Comparison of ENCODE assay signal across 8 mouse cellular contexts in genomic region chr4:58253410-58253809, GRCm38 (mm10). TPM values are rescaled to one million over a fixed set of nuclear protein-coding genes. Genes with fewer than 3 reads are reported as not detected.
A peak's percentile ranks its signal among the peaks of the same experiment; 100 is the strongest.
DNase-seq lines count a peak whose midpoint lies in the region; ATAC-seq and TF ChIP-seq lines count a peak whose summit lies in the region.

No protein-coding gene starts in this region.

- H3K9ac ChIP-seq in heart, adult 2 months (ENCODE audit: low read depth, low read length), result no peak overlapping the region
- H3K9ac ChIP-seq in midbrain, embryonic 16.5 days (ENCODE audit: low read depth, low read length), result no peak overlapping the region
- H3K9ac ChIP-seq in forebrain, embryonic 12.5 days, result no peak overlapping the region

- H3K79me2 ChIP-seq in heart, adult 2 months (replicated peaks; ENCODE audit: control insufficient read depth, insufficient read depth, low read length), result no peaks in the 10 kb centered on the region

- no peak for DNase-seq in heart, adult 2 months
- no peak for DNase-seq in heart, embryonic 10.5 days (ENCODE audit: low spot score)
- peak; percentile 39 for DNase-seq in right cerebral cortex, adult 18-20 months
- DNase-seq in right cerebral cortex, postnatal 25 days, result no peak
- peak; percentile 29 for DNase-seq in cerebellum, adult 11 months

- no peak overlapping the region for H3K27ac ChIP-seq in heart, adult 2 months
- H3K27ac ChIP-seq in heart, embryonic 10.5 days, result no peak overlapping the region
- H3K27ac ChIP-seq in midbrain, embryonic 16.5 days (ENCODE audit: low read length), result no peak overlapping the region
- H3K27ac ChIP-seq in forebrain, embryonic 12.5 days, result no peak overlapping the region

- H3K4me1 ChIP-seq in heart, adult 2 months (ENCODE audit: control insufficient read depth, insufficient read depth, low read length), result no peaks in the 10 kb centered on the region
- H3K4me1 ChIP-seq in heart, embryonic 10.5 days, result no peaks in the 10 kb centered on the region
- H3K4me1 ChIP-seq in midbrain, embryonic 16.5 days (ENCODE audit: control insufficient read depth, insufficient read depth, low read length), result no peaks in the 10 kb centered on the region
- H3K4me1 ChIP-seq in forebrain, embryonic 12.5 days, result no peaks in the 10 kb centered on the region

- intact Hi-C loops in heart, adult 2 months (cut with DNase I), result loop anchor here (1.0 to 10.0 kb wide), 2 partner anchors 171 to 349 kb away; no protein-coding TSS in a partner anchor

- H3K4me3 ChIP-seq in heart, adult 2 months, result no peak overlapping the region
- H3K4me3 ChIP-seq in heart, embryonic 10.5 days, result no peak overlapping the region
- no peak overlapping the region for H3K4me3 ChIP-seq in midbrain, embryonic 16.5 days (ENCODE audit: low read depth, low read length)
- no peak overlapping the region for H3K4me3 ChIP-seq in forebrain, embryonic 12.5 days (replicated peaks)

- ATAC-seq in hematopoietic stem cell, adult 5-6 weeks (replicated peaks in 1 of 2; ENCODE audit: insufficient read depth in 1 of 2, low FRiP score in 2 of 2, low TSS enrichment in 1 of 2, low read depth in 1 of 2, poor library complexity in 2 of 2, severe bottlenecking in 2 of 2), result peak; percentile 58 to 59; a peak in 2 of 4 replicates
- ATAC-seq in midbrain, embryonic 16.5 days, result peak; percentile 51; the same call in 1 of the 2 replicates
- ATAC-seq in forebrain, embryonic 12.5 days (ENCODE audit: low FRiP score), result no peak

- no peaks in the 10 kb centered on the region for H3K9me3 ChIP-seq in heart, embryonic 10.5 days
- no peaks in the 10 kb centered on the region for H3K9me3 ChIP-seq in midbrain, embryonic 16.5 days (replicated peaks; ENCODE audit: control insufficient read depth, low read length, poor library complexity, severe bottlenecking)
- H3K9me3 ChIP-seq in forebrain, embryonic 12.5 days, result no peaks in the 10 kb centered on the region

- no peak for TF ChIP-seq EP300 in heart, adult 2 months (IDR thresholded peaks at IDR 0.05; ENCODE audit: insufficient read depth, low read depth, low read length)

- no peak for TF ChIP-seq POLR2A in heart, adult 2 months (IDR thresholded peaks at IDR 0.05; ENCODE audit: insufficient read depth, low read depth, low read length)

- TF ChIP-seq CTCF in heart, adult 2 months (IDR thresholded peaks at IDR 0.05), result peak; percentile 63

- H3K27me3 ChIP-seq in heart, adult 2 months (ENCODE audit: control insufficient read depth, insufficient read depth, low read length), result no peaks in the 10 kb centered on the region
- no peaks in the 10 kb centered on the region for H3K27me3 ChIP-seq in heart, embryonic 10.5 days (ENCODE audit: insufficient read depth, poor library complexity, severe bottlenecking)
- no peaks in the 10 kb centered on the region for H3K27me3 ChIP-seq in midbrain, embryonic 16.5 days (ENCODE audit: control insufficient read depth, insufficient read depth, low read depth, low read length)
- H3K27me3 ChIP-seq in forebrain, embryonic 12.5 days, result no peaks in the 10 kb centered on the region

- no peaks in the 10 kb centered on the region for H3K36me3 ChIP-seq in heart, adult 2 months (ENCODE audit: control insufficient read depth, insufficient read depth, low read length)
- no peaks in the 10 kb centered on the region for H3K36me3 ChIP-seq in heart, embryonic 10.5 days
- H3K36me3 ChIP-seq in midbrain, embryonic 16.5 days (ENCODE audit: control insufficient read depth, insufficient read depth, low read length), result no peaks in the 10 kb centered on the region
- no peaks in the 10 kb centered on the region for H3K36me3 ChIP-seq in forebrain, embryonic 12.5 days (replicated peaks)

- WGBS in heart, adult 2 months, result 14% methylated on average over 5 of the region's 5 CpGs
- WGBS in heart, embryonic 10.5 days, result 31% methylated on average over 5 of the region's 5 CpGs
- 35% methylated on average over 5 of the region's 5 CpGs for WGBS in midbrain, embryonic 16.5 days
- 42% methylated on average over 5 of the region's 5 CpGs for WGBS in forebrain, embryonic 12.5 days

- H3K4me2 ChIP-seq in midbrain, embryonic 16.5 days (ENCODE audit: low read length), result no peak overlapping the region
- H3K4me2 ChIP-seq in forebrain, embryonic 12.5 days, result no peak overlapping the region

RNA-seq across cellular contexts. Expression of gene Musk, which starts 32.4 kb away (rescaled TPM):
- total RNA-seq in heart, adult 2 months (2021), result under 1 TPM; 0.59 to 0.81 TPM
- 0.14 and 0.20 TPM in 2 replicates for polyA plus RNA-seq in heart, adult 2 months (2012; rRNA removed)
- polyA plus RNA-seq in heart, embryonic 10.5 days (2016; fragmentation: Nextera tagmentation; extraction: Ambion mirVana), result 0.05 TPM in 1 of 2 replicates, not detected in the other
- not detected in 2 replicates for total RNA-seq in hematopoietic stem cell, adult 5-6 weeks (2017)
- 0.06 and 0.20 TPM in 2 replicates for polyA plus RNA-seq in midbrain, embryonic 16.5 days (2015; fragmentation: Nextera tagmentation; extraction: Ambion mirVana)
- polyA plus RNA-seq in forebrain, embryonic 12.5 days (2016; fragmentation: Nextera tagmentation; extraction: Ambion mirVana), result 0.06 TPM in 1 of 2 replicates, not detected in the other

RNA-seq across cellular contexts. Expression of gene Svep1, which starts 46.8 kb away (rescaled TPM):
- total RNA-seq in heart, adult 2 months (2021), result 1 to 10 TPM; 4.2 to 4.5 TPM
- 3.5 and 6.3 TPM in 2 replicates for polyA plus RNA-seq in heart, adult 2 months (2012; rRNA removed)
- polyA plus RNA-seq in heart, embryonic 10.5 days (2016; fragmentation: Nextera tagmentation; extraction: Ambion mirVana), result 1.8 and 3.4 TPM in 2 replicates
- 0.10 and 0.19 TPM in 2 replicates for total RNA-seq in hematopoietic stem cell, adult 5-6 weeks (2017)
- polyA plus RNA-seq in midbrain, embryonic 16.5 days (2015; fragmentation: Nextera tagmentation; extraction: Ambion mirVana), result 0.51 and 0.94 TPM in 2 replicates
- polyA plus RNA-seq in forebrain, embryonic 12.5 days (2016; fragmentation: Nextera tagmentation; extraction: Ambion mirVana), result 1.9 and 2.9 TPM in 2 replicates

Comparison
In these comparisons a context has a peak if more than half of its experiments do, and no peak if none do; other contexts are left out.
1. DNase-seq: peak in right cerebral cortex, adult 18-20 months (single experiment) and cerebellum, adult 11 months (single experiment); none in heart, adult 2 months (0 of 2), heart, embryonic 10.5 days (single experiment) and right cerebral cortex, postnatal 25 days (single experiment).